Mouse (Mus musculus) cerebellum, postnatal 36 days (tissue): ENCODE measurements at regions not wholly inside any gene's neighbourhood (a gene's known extent, or its start where the extent isn't known, plus 50 kb on each side); places are given as distances from the start of the nearest gene placed in this dataset.

Experiments
- DNase-seq, 2 experiments: peaks; one replicate each; pipeline ENCODE4 v3.0.0; 2021 to 2022; ENCODE audit warnings: mixed read lengths in 2 of 2

DNA sequence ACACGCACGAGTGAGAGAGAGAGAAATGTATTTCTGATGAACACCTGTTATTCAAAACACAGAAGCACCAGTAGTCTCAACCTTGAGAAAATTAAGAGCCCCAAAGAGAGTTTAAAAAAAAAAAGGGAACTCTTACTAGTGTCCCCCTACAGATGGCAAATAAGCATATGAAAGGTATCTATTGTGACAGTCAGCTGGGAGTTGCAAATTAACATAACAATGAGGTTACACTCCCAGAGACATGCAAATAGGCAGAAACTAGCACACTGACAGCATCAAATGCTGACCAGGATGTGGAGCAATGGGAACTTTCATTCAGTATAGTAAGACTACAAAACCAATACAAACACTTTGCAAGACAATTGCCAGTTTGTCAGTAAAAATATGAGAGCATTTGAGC lies 619.1 kb upstream of the Zeb2 start:
- no peak for DNase-seq

DNA sequence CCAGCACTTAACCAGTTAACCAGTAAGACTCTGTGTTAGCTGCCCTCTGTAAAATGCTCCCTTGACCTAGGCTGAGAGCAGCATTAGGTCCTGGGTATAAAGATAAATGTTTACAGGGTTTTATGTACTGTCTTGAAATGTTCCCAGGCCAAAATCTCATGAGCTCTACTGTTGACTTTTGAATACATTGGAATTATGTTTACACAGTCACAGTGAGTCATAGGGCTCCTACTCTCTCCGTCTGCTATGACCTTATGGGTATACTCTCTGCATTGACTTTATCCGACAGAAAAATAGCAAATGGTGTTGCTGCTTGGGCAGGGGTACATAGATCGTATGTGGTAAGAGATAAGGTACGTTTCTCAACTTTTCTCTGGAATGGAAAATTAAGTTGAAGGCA lies 596.8 kb upstream of the Zeb2 start:
- no peak for DNase-seq

DNA sequence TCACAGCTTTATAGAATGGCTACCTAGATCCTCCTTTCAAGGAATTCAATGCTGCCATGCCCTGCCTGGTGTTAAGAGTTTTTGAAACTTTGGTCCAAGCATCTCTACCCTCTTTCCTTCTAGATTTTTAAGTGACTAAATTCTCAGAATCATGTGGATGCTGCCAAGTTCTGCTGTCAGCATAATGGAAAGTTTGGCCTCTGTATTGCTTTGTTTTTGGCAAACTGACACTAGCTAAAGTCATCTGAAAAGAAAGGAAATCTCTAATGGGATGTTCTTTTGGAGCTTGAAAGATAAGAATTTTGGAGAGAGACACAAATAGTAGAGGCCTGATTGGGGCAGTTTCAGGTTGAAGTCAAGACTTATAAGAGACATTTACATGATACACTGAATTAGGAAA lies 589.8 kb upstream of the Zeb2 start:
- DNase-seq, result no peak

DNA sequence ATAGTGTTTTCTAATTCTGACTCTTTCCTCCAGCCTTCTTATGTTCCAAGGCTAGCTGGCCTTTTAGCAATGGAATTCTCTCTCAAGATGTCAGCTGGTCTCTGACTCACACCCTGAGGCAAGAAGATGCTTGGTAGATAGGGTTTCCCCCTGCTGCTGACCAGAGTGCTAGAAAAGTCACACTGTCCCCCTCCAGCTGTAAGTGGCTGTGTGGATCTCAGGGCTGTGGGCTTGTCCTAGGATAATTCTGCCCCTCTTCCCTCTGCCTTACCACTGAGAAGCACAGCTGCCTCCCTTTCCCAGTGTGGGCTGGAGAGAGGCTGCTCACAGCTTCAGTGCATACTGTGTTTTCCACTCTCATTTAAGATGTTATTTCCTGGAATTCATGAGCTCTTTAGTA lies 585.3 kb upstream of the Zeb2 start:
- DNase-seq, result no peak

DNA sequence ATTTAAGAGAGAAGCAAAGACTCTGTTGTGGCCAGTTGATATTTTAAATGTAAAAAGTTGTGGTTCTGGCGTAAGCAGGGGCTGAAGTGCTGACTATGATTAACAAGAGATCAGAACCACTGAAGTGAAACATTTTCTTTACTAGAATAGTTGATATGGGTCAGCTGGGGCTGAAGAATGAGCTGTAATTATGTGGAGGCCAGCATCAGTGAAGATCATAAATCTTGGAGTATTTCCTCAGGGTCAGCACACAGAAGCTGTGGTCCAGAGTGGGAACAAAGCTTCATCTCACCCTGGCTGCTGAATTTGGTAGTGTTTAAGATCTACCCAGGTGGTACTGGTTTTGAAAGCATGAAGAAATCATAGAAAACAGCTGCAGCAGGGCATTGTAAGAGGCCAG lies 583.4 kb upstream of the Zeb2 start:
- no peak for DNase-seq

DNA sequence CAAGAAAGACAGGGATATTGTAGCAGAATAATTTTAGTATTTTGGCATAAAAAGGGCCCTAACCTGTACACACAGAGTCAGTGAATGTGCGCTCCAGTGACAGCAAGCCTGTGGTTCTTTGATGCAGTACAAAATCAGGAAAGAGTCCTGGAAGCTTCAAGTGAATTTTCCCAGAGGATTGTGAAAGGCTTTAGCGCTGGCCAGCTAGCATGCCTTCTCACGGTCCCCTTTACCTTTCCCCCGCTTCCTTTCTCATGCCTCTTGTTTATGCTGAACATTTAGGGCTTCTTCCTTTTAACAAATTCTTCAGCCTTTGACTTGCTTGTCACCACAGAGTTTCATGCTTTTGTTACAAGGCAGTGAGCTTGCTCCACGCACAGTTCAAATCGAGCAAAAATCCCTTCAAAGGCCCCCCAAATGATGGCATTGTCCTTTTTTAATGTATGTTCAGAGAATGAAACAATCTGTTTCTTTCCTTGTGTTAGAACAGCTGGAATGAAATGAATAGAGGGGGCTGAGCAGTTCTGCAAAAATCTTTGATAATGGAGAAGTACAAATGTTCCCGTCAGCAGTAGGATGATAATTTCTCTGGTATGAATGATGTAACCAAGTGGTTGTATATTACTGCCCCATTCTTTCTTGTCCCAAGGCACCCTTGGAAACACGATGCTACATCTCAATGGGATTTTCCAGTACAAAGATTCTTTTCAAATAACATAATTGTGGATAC lies 576.3 kb upstream of the Zeb2 start:
- DNase-seq, result no peak

DNA sequence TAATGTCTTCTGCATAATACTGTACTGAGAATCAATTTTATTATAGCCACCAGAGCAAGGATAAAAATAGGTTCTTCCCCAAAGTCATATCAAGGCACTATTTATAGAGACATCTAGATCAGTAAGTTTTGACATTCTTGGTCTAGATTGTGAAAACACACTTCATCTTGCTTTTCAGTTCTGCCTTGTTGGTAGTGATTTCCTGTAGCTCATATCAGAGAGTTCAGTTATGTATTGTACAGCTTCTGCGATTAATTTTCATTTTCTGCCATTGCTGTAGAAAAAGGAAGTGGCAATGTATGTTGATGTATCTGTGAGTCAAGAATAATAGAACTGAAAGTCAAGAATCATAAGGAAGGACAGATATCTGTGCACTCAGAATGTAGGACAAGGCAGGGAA lies 575.6 kb upstream of the Zeb2 start:
- no peak for DNase-seq

DNA sequence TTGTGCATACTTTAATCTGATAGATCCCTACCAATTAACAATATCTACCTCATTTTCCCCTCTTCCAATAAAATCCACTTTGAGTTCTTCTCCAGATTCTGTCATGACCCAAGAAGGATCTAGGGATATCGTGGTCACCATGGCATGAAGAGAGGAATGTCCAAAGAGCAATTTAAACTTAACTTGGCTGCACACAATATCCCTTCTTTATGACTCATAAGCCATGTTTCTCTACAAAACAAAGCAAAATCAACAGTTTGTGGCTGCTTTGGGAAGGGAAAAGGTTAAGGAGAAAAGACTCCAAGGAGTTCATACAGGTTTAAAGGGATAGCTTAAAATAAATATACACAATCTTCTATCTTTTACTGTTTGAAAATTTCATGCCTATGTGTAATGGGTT lies 571.8 kb upstream of the Zeb2 start:
- DNase-seq, result no peak

DNA sequence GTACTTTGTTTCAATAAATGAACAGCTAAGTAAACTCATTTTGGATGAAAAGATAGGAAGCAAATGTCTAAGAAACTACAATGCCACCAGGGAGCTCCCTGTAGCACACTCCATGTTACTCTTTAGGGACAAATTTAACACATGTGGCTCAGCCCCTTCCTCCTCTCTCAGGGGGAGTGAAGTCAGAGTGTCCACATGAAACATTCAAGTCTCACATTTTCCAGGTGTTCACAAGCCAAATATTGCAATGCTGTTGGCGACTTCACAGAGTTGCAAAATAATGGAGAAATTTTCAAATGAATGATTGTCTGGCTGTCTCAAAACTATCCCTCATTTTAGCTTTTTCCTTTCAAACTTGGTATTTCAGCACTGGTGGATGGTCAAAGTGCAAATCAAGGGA lies 564.1 kb upstream of the Zeb2 start:
- no peak for DNase-seq

DNA sequence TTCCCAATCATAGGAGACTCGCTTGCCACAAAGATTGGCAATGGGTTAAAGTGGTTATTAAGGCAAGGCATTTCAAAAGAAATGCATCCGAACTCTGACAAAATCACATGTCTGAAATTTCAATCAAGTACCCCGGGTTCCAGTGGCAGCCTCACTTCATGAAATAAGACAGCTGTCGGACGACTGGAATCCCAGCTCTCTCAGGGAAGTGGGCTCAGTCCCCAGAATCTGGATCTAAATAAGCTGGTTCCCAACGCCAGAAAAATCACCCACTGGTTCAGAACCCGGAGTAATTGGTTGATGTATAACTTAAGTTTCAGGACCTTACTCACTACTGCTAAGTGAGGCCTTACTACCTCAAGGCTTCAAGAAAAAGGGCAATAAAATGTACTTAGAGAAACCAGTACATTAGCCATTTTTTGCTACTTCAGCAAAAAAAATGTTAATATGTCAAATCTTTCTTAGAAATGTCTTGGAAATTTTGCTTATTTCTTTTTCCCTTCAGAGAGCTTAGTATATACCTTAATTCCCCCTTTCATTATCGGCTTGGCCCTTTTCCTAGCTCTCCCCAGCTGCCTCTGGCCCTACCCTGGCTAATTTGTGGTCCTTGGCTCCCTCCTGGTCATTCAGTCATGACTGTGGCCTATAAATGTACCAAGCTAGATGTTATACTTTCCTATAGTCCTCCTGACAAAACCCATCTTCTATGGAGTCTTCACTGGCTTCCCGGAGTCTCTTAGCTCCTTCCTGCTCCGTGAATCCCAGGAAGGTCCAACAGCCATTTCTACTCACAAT lies 562.1 kb upstream of the Zeb2 start:
- DNase-seq, result no peak

DNA sequence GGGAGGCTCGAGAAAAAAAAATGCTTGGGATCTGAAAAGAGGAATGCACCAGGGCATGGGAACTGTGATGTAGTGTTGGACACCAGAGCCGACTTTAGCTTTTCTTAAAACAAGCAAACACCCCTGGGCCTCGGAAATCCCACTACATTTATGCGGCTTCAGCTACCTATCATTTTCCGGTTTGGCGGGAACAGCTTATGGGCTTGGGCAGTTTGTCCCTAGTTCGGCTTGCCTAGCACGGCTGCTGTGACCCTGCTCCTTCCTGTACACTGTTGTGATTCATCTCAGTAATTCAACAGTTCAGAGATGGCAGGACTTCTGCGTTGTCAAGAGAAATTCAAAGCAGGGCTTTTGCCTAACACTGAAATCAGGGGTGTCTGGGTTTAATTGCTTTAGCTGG lies 561.5 kb upstream of the Zeb2 start:
- DNase-seq, result no peak

DNA sequence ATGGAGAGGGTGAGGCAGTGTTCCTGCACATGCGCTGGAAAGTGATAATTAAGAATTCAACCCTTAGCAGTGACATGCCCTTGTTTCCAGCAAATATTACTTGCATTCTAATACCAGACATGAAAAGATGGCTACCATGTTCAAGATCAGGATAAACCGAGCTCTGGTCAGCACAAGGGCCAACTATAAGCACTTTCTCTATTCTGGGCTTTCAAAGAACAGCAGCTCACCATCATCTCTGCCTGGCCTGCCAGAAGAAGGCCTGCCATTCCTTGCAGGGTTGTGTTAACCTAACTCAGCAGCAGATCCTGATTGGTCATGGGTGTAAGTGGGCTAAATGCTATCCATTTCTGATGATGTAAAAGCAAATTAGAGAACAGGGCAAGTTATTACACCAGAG lies 558.6 kb upstream of the Zeb2 start:
- no peak for DNase-seq

DNA sequence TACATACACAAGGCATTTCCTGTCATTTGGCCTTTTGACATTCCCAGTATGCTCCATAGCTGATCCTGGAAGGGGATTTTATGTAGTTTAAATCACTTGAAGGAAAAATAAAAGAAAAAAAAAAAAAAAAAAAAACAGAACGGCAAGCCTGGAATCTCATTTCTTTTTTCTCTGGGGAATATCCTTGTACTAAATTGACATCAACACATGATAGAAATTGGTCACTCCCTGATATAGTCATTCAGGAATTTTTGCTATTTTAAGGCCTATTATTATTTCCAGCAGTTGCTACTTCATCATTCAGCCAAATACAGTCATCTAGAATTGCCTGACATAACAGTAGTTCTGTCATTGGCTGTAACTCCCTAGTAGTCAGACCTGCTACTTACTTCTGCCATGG lies 538.8 kb upstream of the Zeb2 start:
- DNase-seq, result no peak

DNA sequence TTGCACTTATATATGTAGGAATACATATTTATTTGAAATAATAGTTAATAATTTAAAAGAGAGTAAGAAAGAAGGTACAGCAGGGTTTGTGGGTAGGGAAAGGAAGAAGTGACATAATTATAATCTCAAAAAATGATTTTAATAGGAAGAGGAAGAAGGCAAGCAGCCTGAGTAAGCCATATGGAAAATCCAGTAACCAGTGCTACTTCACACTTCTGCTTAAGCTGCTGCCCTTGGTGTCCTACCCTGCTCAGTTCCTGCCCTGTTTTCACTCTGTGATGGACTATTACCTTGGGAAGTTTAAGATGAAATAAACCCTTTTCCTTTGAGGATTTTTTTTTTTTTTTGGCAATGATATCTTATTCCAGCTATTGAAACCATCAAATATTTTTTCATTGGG lies 537.5 kb upstream of the Zeb2 start:
- DNase-seq, result no peak

DNA sequence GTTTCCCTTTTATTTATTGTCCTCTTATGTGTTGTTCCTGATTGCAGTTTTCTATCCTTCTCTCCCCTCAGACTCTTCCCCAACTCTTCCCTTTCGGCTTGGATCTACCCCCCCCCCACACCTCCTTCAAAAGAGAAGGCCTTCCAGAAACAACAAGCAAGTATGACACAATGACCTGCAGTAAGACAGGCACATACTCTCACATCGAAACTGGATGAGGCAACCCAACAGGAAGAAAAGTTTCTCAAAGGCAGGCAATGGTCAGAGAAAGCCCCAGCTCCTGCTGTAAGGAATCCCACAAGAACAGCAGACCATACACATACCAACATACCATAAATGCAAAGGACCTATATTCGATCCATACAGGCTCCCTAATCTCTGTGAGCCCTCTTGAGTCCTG lies 535.8 kb upstream of the Zeb2 start:
- no peak for DNase-seq

DNA sequence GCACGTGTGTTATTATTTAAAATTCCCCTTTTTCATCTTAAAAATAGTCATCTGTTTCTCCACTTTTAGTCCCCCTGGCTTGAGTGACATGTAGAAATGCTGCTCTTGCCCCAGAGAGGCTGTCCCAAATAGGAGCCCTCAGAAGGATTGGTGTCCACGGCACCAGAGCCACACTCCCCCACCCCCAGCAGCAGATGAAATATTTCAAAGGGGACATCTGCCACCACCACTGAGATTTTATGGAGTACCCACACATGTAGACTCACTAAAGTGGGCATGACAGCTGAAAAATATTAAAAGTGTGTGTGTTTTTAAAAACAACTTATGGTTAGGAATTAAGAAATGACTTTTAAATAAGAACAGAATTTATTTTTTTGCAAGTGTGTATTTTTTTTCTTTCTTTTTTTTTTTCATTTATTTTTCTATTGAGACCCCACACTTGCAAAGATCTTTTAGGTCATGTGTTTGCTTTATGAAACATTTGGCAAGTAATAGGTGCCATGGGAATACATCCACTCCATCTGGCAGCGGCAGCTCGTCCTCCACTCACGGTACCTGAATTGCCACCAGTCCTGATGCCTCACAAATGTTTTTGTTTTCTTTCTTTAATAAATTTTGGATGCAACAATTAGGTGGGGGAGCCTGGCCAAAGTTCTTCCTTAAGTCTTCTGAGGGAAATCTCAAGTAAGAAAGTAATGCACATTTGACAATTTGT lies 533.2 kb upstream of the Zeb2 start:
- no peak for DNase-seq

DNA sequence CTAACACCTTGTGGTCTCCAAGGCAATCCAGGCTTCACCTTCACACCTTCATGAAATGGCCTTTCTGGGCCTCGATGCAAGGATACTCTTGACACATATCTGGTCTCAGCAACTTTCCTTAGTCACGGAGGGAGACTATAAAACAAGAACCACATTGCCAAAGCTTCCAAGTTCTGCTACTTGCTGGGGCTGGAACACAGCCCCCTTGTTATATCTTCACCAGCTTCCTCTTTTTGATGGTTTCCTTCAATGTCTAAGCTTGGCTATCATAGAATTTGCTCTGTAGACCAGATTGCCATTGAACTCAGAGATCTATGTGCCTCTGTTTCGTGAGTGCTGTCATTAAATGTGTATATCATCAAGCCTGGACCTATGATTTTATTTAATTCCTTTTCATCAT lies 530.7 kb upstream of the Zeb2 start:
- DNase-seq, result no peak

DNA sequence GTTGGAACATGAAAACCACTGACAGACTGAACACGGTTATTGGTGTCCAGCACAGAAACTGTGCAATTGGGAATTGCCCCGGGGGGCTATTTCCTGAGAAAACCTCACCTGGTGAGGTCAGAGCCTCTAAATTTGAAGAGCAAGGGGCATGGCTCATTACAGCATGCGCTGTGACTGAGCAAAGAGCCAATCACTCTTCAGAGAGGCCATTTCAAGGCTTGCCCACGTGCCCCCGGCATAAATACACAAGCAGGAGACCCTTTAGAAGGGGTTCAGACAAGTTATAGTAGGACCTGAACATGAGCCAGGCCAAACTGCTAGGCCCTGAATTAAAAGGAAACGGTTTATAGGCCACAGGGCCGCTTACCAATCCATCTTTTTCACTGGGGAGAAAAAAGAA lies 512.9 kb upstream of the Zeb2 start:
- no peak for DNase-seq

DNA sequence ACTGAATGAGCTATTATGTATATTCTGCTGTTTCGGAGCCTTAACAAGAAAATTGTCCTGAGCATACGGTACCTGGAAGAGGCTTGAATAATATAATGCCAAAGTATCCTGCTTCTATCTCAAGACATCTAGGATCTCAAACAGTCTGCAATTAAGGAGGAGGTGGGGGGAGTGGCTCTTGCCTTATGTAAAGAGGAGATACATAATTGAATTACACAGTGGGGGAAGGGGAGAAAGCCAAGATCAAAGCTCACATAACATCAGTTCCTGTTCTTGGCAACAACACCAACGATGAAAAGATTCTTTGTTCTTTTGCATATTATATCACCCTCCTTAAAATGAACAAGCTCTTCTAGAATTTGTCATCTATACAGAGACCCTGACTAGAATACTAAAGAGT lies 512.4 kb upstream of the Zeb2 start:
- DNase-seq, result no peak

DNA sequence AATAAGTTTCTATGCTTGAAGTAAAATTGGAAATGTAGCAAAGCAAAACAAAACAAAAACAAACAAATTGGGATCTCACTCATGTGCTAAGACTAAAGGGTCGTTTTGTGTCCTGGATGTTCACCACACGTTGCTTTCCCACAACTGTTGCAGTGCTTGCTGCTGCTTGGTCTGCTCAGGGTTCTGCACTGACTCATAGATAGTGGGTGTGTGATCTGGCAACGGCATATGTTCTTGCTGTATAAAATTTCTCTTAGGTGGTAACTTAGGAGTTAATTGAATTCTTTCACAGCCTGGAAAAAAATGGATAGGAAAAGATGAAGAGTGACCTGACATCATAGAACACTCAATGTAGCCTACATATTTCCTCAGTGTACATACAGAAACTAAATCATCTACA lies 505.9 kb upstream of the Zeb2 start:
- DNase-seq, result no peak

DNA sequence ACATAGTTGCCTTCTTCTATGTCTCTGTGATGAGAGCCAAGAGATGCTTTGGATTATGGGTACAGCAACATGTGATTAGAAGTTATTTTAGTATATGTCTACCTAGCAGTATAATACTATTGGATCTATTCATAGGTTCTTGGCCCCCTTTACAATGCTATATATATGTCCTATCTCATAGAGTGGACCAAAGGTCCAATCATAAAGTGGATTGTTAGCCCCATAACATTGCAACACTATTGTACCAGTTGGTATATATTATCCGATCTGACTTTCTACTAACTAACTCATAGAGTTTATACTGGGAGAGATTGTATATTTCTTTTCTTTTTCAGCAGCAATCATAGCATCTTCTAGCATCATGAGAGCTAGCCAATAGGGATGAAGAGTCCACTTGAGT lies 491.7 kb upstream of the Zeb2 start:
- DNase-seq, result no peak

DNA sequence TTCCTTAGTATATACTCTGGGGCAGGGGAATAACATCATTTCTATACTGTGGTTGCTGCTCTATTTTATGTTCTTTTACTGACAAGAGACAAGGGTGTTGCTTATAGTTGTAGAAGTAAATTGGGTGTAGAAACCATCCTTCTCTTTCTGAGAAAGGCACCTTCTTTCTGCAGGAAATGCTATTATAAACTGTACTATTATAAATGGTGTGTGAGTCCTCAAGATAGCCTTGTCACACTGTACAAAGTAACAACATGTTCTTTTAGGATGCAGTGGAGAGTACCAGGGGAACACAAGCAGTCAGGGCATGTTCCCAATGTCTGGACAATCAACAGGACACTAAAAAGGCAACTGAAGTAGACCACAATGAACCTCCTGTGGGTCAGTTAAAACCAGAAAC lies 490.2 kb upstream of the Zeb2 start:
- no peak for DNase-seq

DNA sequence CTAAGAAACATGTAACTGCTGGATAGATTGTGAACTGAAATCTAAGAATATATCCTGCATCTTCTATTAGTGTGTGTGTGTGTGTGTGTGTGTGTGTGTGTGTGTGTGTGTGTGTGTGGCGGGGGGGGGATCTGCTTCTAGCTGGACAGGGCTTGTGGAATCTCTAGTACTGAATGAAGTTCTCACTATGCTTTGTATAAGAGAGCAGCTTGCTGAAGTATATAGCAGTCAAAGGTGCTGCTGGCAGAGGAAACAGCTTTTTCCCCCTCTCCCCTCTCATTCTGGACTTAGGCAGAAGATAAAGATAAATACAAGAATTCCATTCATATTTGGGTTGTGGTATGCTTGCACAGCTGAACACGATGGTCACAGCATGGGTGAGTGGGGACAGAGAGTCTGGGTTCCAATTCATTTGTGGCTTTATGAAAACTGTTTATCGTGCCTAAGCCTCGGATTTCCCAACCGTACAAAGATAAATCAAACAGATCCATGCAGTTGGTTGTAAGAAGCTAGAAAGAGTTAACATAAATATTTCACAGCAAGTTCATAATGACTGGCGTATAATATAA lies 484.2 kb upstream of the Zeb2 start:
- DNase-seq, result no peak

DNA sequence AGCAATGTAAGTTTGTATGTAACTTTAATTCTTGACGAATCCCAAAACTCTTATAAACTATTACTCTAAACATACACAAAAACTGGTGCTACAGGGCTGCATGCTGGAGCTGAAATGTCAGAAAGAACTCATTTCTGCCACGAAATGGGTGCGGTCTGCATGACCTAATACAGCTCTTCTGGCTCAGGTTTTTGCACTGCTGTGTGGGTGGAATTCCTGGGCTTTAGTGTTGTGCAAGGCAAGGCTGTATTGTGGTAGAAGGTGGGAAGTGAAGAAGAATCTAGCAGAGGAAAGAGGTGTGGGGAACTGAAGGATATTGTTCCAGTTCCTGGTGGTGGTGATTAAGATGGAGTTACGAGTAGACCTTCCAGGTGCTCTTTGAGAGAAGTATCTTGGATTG lies 476.6 kb upstream of the Zeb2 start:
- no peak for DNase-seq
